Mouse (Mus musculus) kidney, adult 8-10 months (tissue): ENCODE measurements around the gene Zg16.
A peak's percentile ranks its signal among the peaks of the same experiment; 100 is the strongest.
"Not testable (repeated sequence)": the region's sequence is repeated elsewhere in the genome, so short reads cannot be mapped to it uniquely, and the experiment has no call there.

ENCODE experiments used
- DNase-seq, 2 experiments: peaks; one replicate each; pipeline ENCODE4 v3.0.0; 2022

Gene Zg16

GRCm38 (mm10) chr7:127103960-127104359 is 16.8 kb upstream of the Zg16 start:
- no peak for DNase-seq

GRCm38 (mm10) chr7:127102148-127102547 is 15.0 kb upstream of the Zg16 start:
- no peak for DNase-seq

GRCm38 (mm10) chr7:127101451-127102016 is 14.4 kb upstream of the Zg16 start:
- no peak for DNase-seq

- DNase-seq = no peak
These were observed 12.4 kb upstream of the Zg16 start for GRCm38 (mm10) chr7:127099528-127099927.

GRCm38 (mm10) chr7:127098950-127099349 is 11.8 kb upstream of the Zg16 start:
- no peak for DNase-seq

- DNase-seq = no peak
These were observed 11.4 kb upstream of the Zg16 start for GRCm38 (mm10) chr7:127098521-127098920.

- no peak for DNase-seq
These were observed 9.3 kb upstream of the Zg16 start for GRCm38 (mm10) chr7:127096456-127096855.

- DNase-seq = no peak
These were observed 6.8 kb upstream of the Zg16 start for GRCm38 (mm10) chr7:127093914-127094313.

GRCm38 (mm10) chr7:127091114-127091896 is 4.2 kb upstream of the Zg16 start, which contains the start of gene AI467606:
TSS of gene AI467606 (plus strand) at chr7:127091359.
- DNase-seq = peak in 1 of 2 experiments; percentile 28

- DNase-seq = no peak
These were observed 3.3 kb upstream of the Zg16 start for GRCm38 (mm10) chr7:127090154-127091113.

- DNase-seq = no peak
These were observed 2.0 kb upstream of the Zg16 start for GRCm38 (mm10) chr7:127088901-127089845.

GRCm38 (mm10) chr7:127088083-127088482 is 955 bp upstream of the Zg16 start:
- no peak for DNase-seq

GRCm38 (mm10) chr7:127085751-127086150 is 1.4 kb downstream of the Zg16 start:
- DNase-seq = not testable (repeated sequence)

GRCm38 (mm10) chr7:127084794-127085193 is 2.3 kb downstream of the Zg16 start:
- DNase-seq = no peak

GRCm38 (mm10) chr7:127083689-127084088 is 3.4 kb downstream of the Zg16 start:
- DNase-seq = no peak

GRCm38 (mm10) chr7:127082995-127083394 is 4.1 kb downstream of the Zg16 start:
- DNase-seq = no peak

GRCm38 (mm10) chr7:127082271-127082670 is 4.9 kb downstream of the Zg16 start:
- no peak for DNase-seq

- no peak for DNase-seq
These were observed 7.1 kb downstream of the Zg16 start for GRCm38 (mm10) chr7:127080045-127080444.

- DNase-seq = no peak
These were observed 9.4 kb downstream of the Zg16 start for GRCm38 (mm10) chr7:127077692-127078091.

- peak; percentile 49 to 74 for DNase-seq
These were observed 10.9 kb downstream of the Zg16 start for GRCm38 (mm10) chr7:127076188-127076587.

GRCm38 (mm10) chr7:127073221-127073620 is 13.9 kb downstream of the Zg16 start:
- DNase-seq = no peak

- no peak for DNase-seq
These were observed 16.2 kb downstream of the Zg16 start for GRCm38 (mm10) chr7:127070871-127071413.
